Mouse (Mus musculus) megakaryocyte, adult 5-6 weeks (primary cell): ENCODE measurements around the gene Commd1. TPM values are rescaled to one million over a fixed set of nuclear protein-coding genes. Genes with fewer than 3 reads are reported as not detected.
A peak's percentile ranks its signal among the peaks of the same experiment; 100 is the strongest.

Experiments used
- ATAC-seq: 2 replicates; pipeline ENCODE4 v1.8.0; 2016; ENCODE audit warnings: mild to moderate bottlenecking, inconsistent platforms; ENCODE audit not compliant: poor library complexity, severe bottlenecking
- total RNA-seq, 2 experiments: library from RNA; stranded (forward) in 1 of 2; stranded (reverse) in 1 of 2; fragments of 153-499, 151-499 nt in 1 of 2; fragments of 221-1000, 200-1000 nt in 1 of 2; gene quantifications; 2 replicates each; pipeline versions ENCODE4 v1.2.3 to v1.2.4; 2015 to 2017

Gene Commd1
- total RNA-seq, 2 experiments from 2014 or later: 98.5 to 138 TPM

- no peak for ATAC-seq
Measured at GRCm38 (mm10) chr11:22952668-22953067, 29.5 kb downstream of the Commd1 start.

GRCm38 (mm10) chr11:22950131-22950530 lies 32.1 kb downstream of the Commd1 start:
- no peak for ATAC-seq

GRCm38 (mm10) chr11:22949101-22949500 lies 33.1 kb downstream of the Commd1 start:
- peak; percentile 74 for ATAC-seq

- ATAC-seq: no peak
Measured at GRCm38 (mm10) chr11:22938983-22939382, 43.2 kb downstream of the Commd1 start.

- ATAC-seq: no peak
Measured at GRCm38 (mm10) chr11:22937716-22938316, 44.4 kb downstream of the Commd1 start.

GRCm38 (mm10) chr11:22936446-22937125 lies 45.6 kb downstream of the Commd1 start:
- no peak for ATAC-seq

- no peak for ATAC-seq
Measured at GRCm38 (mm10) chr11:22932167-22932566, 50.0 kb downstream of the Commd1 start.

- ATAC-seq: no peak
Measured at GRCm38 (mm10) chr11:22931320-22931905, 50.8 kb downstream of the Commd1 start.

GRCm38 (mm10) chr11:22930129-22930528 lies 52.1 kb downstream of the Commd1 start:
- peak; percentile 59 for ATAC-seq

GRCm38 (mm10) chr11:22928586-22929169 lies 53.5 kb downstream of the Commd1 start:
- peak; percentile 96 for ATAC-seq

- no peak for ATAC-seq
Measured at GRCm38 (mm10) chr11:22923606-22924005, 58.6 kb downstream of the Commd1 start.

- no peak for ATAC-seq
Measured at GRCm38 (mm10) chr11:22922546-22922945, 59.6 kb downstream of the Commd1 start.

- no peak for ATAC-seq
Measured at GRCm38 (mm10) chr11:22919336-22919735, 62.8 kb downstream of the Commd1 start.

GRCm38 (mm10) chr11:22917786-22918185 lies 64.4 kb downstream of the Commd1 start:
- no peak for ATAC-seq

GRCm38 (mm10) chr11:22913744-22914143 lies 68.4 kb downstream of the Commd1 start:
- ATAC-seq: no peak

GRCm38 (mm10) chr11:22911831-22912230 lies 70.4 kb downstream of the Commd1 start:
- ATAC-seq: no peak

GRCm38 (mm10) chr11:22906453-22906865 lies 75.7 kb downstream of the Commd1 start:
- no peak for ATAC-seq

GRCm38 (mm10) chr11:22902923-22903322 lies 79.3 kb downstream of the Commd1 start:
- ATAC-seq: no peak

GRCm38 (mm10) chr11:22900041-22900440 lies 82.1 kb downstream of the Commd1 start:
- ATAC-seq: peak; percentile 74

- peak; percentile 59 for ATAC-seq
Measured at GRCm38 (mm10) chr11:22897642-22898041, 84.5 kb downstream of the Commd1 start.

GRCm38 (mm10) chr11:22897127-22897526 lies 85.1 kb downstream of the Commd1 start:
- peak; percentile 64 for ATAC-seq

- no peak for ATAC-seq
Measured at GRCm38 (mm10) chr11:22893075-22893474, 89.1 kb downstream of the Commd1 start.
